Mouse (Mus musculus) effector memory CD4-positive, alpha-beta T cell, adult 7 months (primary cell): ENCODE data around the gene Bcl2l14. TPM values are rescaled to one million over a fixed set of nuclear protein-coding genes. Genes with fewer than 3 reads are reported as not detected.

Experiments
- polyA plus RNA-seq: library from polyadenylated mRNA; unstranded; fragments of 100-300 nt; shearing (Covaris generic); gene quantifications from one replicate; pipeline ENCODE4 v1.2.1, GENCODE M21; 2017

The Bcl2l14 gene
- not detected for polyA plus RNA-seq

GRCm38 (mm10) chr6:134396018-134396417, at the start of gene Bcl2l14:
Bcl2l14 (plus strand) TSS chr6:134396318.

Other genes starting within 250 kb of the Bcl2l14 start
- gene Lrp6, start 170.6 kb downstream of the Bcl2l14 start, polyA plus RNA-seq, result 12.4 TPM
- 1.2 TPM for gene Mansc1, start 236.2 kb downstream of the Bcl2l14 start, polyA plus RNA-seq
- gene Borcs5, start 243.2 kb downstream of the Bcl2l14 start, polyA plus RNA-seq, result 15.0 TPM